Mouse (Mus musculus): ENCODE data around the gene Myl6b.

DNA sequence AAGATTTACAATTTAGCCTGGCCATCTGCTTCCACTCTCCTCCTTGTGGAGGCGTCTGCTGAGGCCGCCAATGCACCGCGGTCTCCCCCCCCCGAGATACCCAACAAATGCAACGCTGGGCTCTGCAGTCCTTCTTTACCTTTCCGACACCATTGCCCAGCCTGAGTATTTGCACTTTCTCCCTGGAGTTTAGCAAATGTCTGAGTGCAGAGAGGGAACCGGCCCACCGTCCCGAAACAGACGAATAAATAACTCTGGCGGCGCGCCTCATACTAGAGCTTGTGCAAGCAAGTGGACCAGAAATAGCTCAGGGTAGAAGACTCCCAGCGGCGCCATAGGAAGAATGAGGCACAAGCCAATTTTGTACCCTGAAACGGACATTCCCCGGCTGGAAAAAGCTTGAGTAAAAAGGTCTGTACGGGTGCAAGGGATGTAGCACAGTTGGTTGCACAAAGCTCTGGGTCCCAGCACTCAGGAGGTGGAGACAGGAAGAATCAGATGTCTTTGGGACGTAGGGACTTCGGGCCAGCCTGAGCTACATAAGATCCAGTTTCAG lies 709 bp upstream of the Myl6b start:
- TF ChIP-seq GATA1 (IDR thresholded peaks at IDR 0.05; ENCODE audit: low read length) (no peak), TAL1 (IDR thresholded peaks at IDR 0.05; ENCODE audit: low read length) (no peak)

Data from erythroblast, embryonic 14.5 days (primary cell).